Mouse (Mus musculus) monocyte, adult 5-6 weeks (primary cell): Measurements from ENCODE around the gene Prepl. TPM values are rescaled to one million over a fixed set of nuclear protein-coding genes. Genes with fewer than 3 reads are reported as not detected.

Experiments
- ATAC-seq: fragments of 153-309, 156-312 bp; replicated peaks from 2 replicates; pipeline ENCODE4 v1.8.0; 2017; ENCODE audit warnings: mild to moderate bottlenecking; ENCODE audit not compliant: low TSS enrichment, insufficient number of reproducible peaks, severe bottlenecking, poor library complexity, low FRiP score
- total RNA-seq: library from RNA; stranded (forward); fragments of 200-1000, 200-491, 200-594 nt; gene quantifications from 3 replicates; pipeline ENCODE4 v1.2.3, GENCODE M21; 2017

Prepl gene
- total RNA-seq, 1 experiment from 2014 or later: 5.8 TPM

DNA sequence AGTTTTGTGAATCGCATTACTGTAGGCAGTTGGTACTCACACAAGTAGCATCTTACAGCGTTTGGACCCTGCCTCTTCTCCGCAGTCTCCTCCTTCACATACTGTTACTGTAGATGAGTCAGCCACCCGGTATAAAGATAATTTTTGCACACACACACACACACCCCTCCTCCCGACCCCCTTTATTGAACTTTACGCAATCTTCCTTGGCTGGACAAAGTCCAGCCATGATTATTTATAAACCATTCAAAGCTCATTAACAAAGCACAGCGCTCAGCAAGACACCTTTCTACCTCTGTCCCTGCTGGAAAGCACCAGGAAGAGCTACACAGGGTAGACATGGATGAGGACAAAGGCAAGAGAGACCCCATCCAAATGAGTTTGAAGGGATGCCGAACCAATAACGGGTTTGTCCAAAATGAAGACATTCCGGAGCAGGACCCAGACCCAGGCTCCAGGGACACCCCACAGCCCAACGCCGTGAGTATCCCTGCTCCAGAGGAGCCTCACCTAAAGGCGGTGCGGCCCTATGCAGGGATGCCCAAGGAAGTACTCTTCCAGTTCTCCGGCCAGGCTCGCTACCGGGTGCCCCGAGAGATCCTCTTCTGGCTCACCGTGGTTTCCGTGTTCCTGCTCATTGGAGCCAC lies 61.8 kb downstream of the Prepl start, which contains the start of gene Slc3a1:
Slc3a1 (plus strand) TSS at position 284 of the 647 bp plus-strand sequence.
- ATAC-seq: no peak

GRCm38 (mm10) chr17:85027247-85027646 lies 62.8 kb downstream of the Prepl start:
- no peak for ATAC-seq

- no peak for ATAC-seq
Observed at GRCm38 (mm10) chr17:85026436-85026835, 63.6 kb downstream of the Prepl start.

GRCm38 (mm10) chr17:85025151-85025550 lies 64.9 kb downstream of the Prepl start:
- ATAC-seq: no peak

GRCm38 (mm10) chr17:85024237-85024636 lies 65.8 kb downstream of the Prepl start:
- ATAC-seq: no peak

- ATAC-seq: 0 out of 2 replicates have a peak, but pooled peaks have one; percentile 48
Observed at GRCm38 (mm10) chr17:85023247-85024167, 66.5 kb downstream of the Prepl start.

GRCm38 (mm10) chr17:85020343-85020742 lies 69.7 kb downstream of the Prepl start:
- ATAC-seq: no peak

DNA sequence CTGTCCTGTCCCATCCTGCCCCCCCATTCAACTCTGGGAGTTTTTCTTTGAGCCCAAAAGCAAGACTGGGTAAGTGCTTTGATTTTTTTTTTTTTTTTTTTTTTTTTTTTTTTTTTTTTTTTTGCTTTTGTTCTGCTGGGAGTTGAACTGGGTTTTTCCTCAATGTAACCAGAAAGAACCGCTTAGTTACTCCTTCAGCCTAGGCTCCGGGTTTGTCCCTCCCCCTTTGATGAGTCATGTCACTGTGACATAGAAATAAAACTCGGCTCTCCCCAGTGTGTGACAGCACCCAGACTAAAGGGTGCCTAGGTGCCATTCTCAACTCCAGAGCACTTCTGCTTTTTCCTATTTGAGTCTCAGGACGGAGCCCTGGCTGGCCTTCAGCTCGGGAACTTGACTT lies 71.2 kb downstream of the Prepl start:
- peak; percentile 63 for ATAC-seq

DNA sequence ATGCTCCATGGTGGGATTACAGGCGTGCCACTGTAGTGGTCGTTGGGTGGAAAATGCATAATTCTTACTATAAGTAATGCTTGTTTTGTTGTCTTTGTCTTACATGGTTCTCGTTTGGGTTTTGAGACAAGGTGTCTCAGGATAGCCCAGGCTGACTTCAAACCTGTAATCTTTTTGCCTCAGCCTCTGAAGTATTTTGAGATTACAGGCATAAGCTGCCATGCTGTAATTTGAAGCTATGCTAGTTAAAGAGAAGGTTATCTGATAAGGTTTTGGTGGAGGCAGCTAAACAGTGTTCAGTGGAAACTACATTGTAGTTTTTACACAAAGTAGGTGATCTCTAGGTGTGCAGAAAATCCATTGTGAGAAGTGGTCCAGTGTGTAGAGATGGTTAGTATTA lies 71.7 kb downstream of the Prepl start:
- ATAC-seq: no peak

- no peak for ATAC-seq
Observed at GRCm38 (mm10) chr17:85014632-85015031, 75.4 kb downstream of the Prepl start.

- no peak for ATAC-seq
Observed at GRCm38 (mm10) chr17:85013485-85013884, 76.6 kb downstream of the Prepl start.

Other genes with a start within 250 kb of the Prepl start
- gene Ppm1b, start 133.5 kb downstream of the Prepl start, total RNA-seq: 80.5 to 127 TPM (median 94.2 TPM) in 3 replicates
- gene Slc3a1, start 61.9 kb downstream of the Prepl start, total RNA-seq: 0.78 TPM in 1 of 3 replicates, not detected in the others
- gene Camkmt, start 311 bp upstream of the Prepl start, total RNA-seq: 1.9 to 7.5 TPM in 2 of 3 replicates, not detected in the other